Mouse (Mus musculus) midbrain, embryonic 10.5 days (tissue): ENCODE results near the gene Wfdc5. TPM values are rescaled to one million over a fixed set of nuclear protein-coding genes. Genes with fewer than 3 reads are reported as not detected.

Experiments used
- DNase-seq: peaks from one replicate; pipeline ENCODE4 v3.0.0-alpha.2; 2017; ENCODE audit warnings: low spot score
- H3K27ac ChIP-seq: fragments of 300-500 bp; sonication (generic); replicated peaks from 2 replicates; pipeline ENCODE4 v1.5.1; 2016; ENCODE audit warnings: mild to moderate bottlenecking
- H3K27me3 ChIP-seq: fragments of 300-500 bp; sonication (generic); 2 replicates; pipeline ENCODE4 v1.6.1; 2016; ENCODE audit warnings: low read depth, mild to moderate bottlenecking; ENCODE audit not compliant: poor library complexity, severe bottlenecking
- H3K36me3 ChIP-seq: fragments of 300-500 bp; sonication (generic); 2 replicates; pipeline ENCODE4 v1.6.1; 2016; ENCODE audit warnings: mild to moderate bottlenecking, moderate library complexity
- H3K4me1 ChIP-seq: fragments of 300-500 bp; sonication (generic); 2 replicates; pipeline ENCODE4 v1.6.1; 2016
- H3K4me3 ChIP-seq: fragments of 300-500 bp; sonication (generic); 2 replicates; pipeline ENCODE4 v1.5.1; 2016; ENCODE audit warnings: mild to moderate bottlenecking, moderate library complexity
- H3K9me3 ChIP-seq: fragments of 300-500 bp; sonication (generic); replicated peaks from 2 replicates; pipeline ENCODE4 v1.6.1; 2016; ENCODE audit warnings: mild to moderate bottlenecking
- WGBS: fragments of 180-500 bp; shearing (Covaris S2); methylation state at CpG from one replicate; pipeline ENCODE4 v1.1.7; 2016; 5-methylcytosine and 5-hydroxymethylcytosine counted together
- polyA plus RNA-seq: library from polyadenylated mRNA; unstranded; fragments of >200 nt; fragmentation: Nextera tagmentation; extraction: Ambion mirVana; gene quantifications from 2 replicates; pipeline ENCODE4 v1.2.1, GENCODE M21; 2016

The Wfdc5 gene
- polyA plus RNA-seq, 1 experiment from 2014 or later = not detected

GRCm38 (mm10) chr2:164137754-164138153 is 44.8 kb downstream of the Wfdc5 start:
- DNase-seq = no peak
- H3K4me3 ChIP-seq = no peak overlapping the region
- 78% methylated on average over 6 of the region's 6 CpGs for WGBS
- H3K9me3 ChIP-seq = no peaks in the 10 kb centered on the region
- H3K27ac ChIP-seq = no peak overlapping the region
- H3K27me3 ChIP-seq = no peaks in the 10 kb centered on the region
- peaks cover 15% of the 10 kb centered on the region for H3K36me3 ChIP-seq
- H3K4me1 ChIP-seq = 0 out of 2 replicates have a peak, but pooled peaks cover 9% of the 10 kb centered on the region

GRCm38 (mm10) chr2:164136393-164136792 is 46.1 kb downstream of the Wfdc5 start:
- Histone ChIP-seq H3K27me3 (no peaks in the 10 kb centered on the region), H3K27ac (no peak overlapping the region), H3K9me3 (no peaks in the 10 kb centered on the region), H3K4me1 (0 out of 2 replicates have a peak, but pooled peaks cover 9% of the 10 kb centered on the region), H3K4me3 (no peak overlapping the region), H3K36me3 (peaks cover 22% of the 10 kb centered on the region)
- DNase-seq = no peak
- 59% methylated on average over 2 of the region's 2 CpGs for WGBS

GRCm38 (mm10) chr2:164135367-164135766 is 47.2 kb downstream of the Wfdc5 start:
- Histone ChIP-seq H3K4me1 (0 out of 2 replicates have a peak, but pooled peaks cover 9% of the 10 kb centered on the region), H3K9me3 (no peaks in the 10 kb centered on the region), H3K27me3 (no peaks in the 10 kb centered on the region), H3K36me3 (peaks cover 29% of the 10 kb centered on the region), H3K4me3 (no peak overlapping the region), H3K27ac (no peak overlapping the region)
- DNase-seq = no peak
- WGBS = 96% methylated on average over 1 of the region's 1 CpGs

GRCm38 (mm10) chr2:164134563-164134962 is 48.0 kb downstream of the Wfdc5 start:
- Histone ChIP-seq H3K4me1 (0 out of 2 replicates have a peak, but pooled peaks cover 9% of the 10 kb centered on the region), H3K27me3 (no peaks in the 10 kb centered on the region), H3K4me3 (no peak overlapping the region), H3K9me3 (no peaks in the 10 kb centered on the region), H3K27ac (no peak overlapping the region), H3K36me3 (peaks cover 22% of the 10 kb centered on the region)
- 73% methylated on average over 6 of the region's 6 CpGs for WGBS
- DNase-seq = no peak

GRCm38 (mm10) chr2:164131586-164131985 is 51.0 kb downstream of the Wfdc5 start:
- Histone ChIP-seq H3K27me3 (no peaks in the 10 kb centered on the region), H3K27ac (no peak overlapping the region), H3K4me3 (no peak overlapping the region), H3K4me1 (0 out of 2 replicates have a peak, but pooled peaks cover 9% of the 10 kb centered on the region), H3K36me3 (peaks cover 28% of the 10 kb centered on the region), H3K9me3 (no peaks in the 10 kb centered on the region)
- WGBS = 85% methylated on average over 1 of the region's 1 CpGs
- no peak for DNase-seq

GRCm38 (mm10) chr2:164128576-164129411 is 53.7 kb downstream of the Wfdc5 start:
- WGBS = 95% methylated on average over 12 of the region's 12 CpGs
- no peak overlapping the region for H3K27ac ChIP-seq
- DNase-seq = no peak
- H3K4me1 ChIP-seq = 0 out of 2 replicates have a peak, but pooled peaks cover 3% of the 10 kb centered on the region
- H3K36me3 ChIP-seq = peaks cover 37% of the 10 kb centered on the region
- H3K27me3 ChIP-seq = no peaks in the 10 kb centered on the region
- no peak overlapping the region for H3K4me3 ChIP-seq
- no peaks in the 10 kb centered on the region for H3K9me3 ChIP-seq

GRCm38 (mm10) chr2:164127297-164127696 is 55.2 kb downstream of the Wfdc5 start:
- Histone ChIP-seq H3K27ac (no peak overlapping the region), H3K27me3 (no peaks in the 10 kb centered on the region), H3K36me3 (peaks cover 43% of the 10 kb centered on the region), H3K9me3 (no peaks in the 10 kb centered on the region), H3K4me3 (no peak overlapping the region), H3K4me1 (no peaks in the 10 kb centered on the region)
- no peak for DNase-seq
- 94% methylated on average over 2 of the region's 2 CpGs for WGBS

GRCm38 (mm10) chr2:164126533-164126955 is 56.0 kb downstream of the Wfdc5 start:
- WGBS = 88% methylated on average over 13 of the region's 13 CpGs
- no peak overlapping the region for H3K27ac ChIP-seq
- peaks cover 45% of the 10 kb centered on the region for H3K36me3 ChIP-seq
- DNase-seq = no peak
- H3K9me3 ChIP-seq = no peaks in the 10 kb centered on the region
- no peak overlapping the region for H3K4me3 ChIP-seq
- no peaks in the 10 kb centered on the region for H3K4me1 ChIP-seq
- no peaks in the 10 kb centered on the region for H3K27me3 ChIP-seq

Other genes with a start within 250 kb of the Wfdc5 start
- gene Ywhab, start 187.8 kb downstream of the Wfdc5 start, polyA plus RNA-seq = 322 and 331 TPM in 2 replicates
- 0.87 and 1.4 TPM in 2 replicates for gene Pabpc1l, start 157.3 kb downstream of the Wfdc5 start, polyA plus RNA-seq
- 33.9 and 34.7 TPM in 2 replicates for gene Stk4, start 112.4 kb downstream of the Wfdc5 start, polyA plus RNA-seq
- 58.7 and 60.0 TPM in 2 replicates for gene Tomm34, start 111.6 kb downstream of the Wfdc5 start, polyA plus RNA-seq
- 0.06 TPM in 1 of 2 replicates, not detected in the other for gene Kcns1, start 11.6 kb downstream of the Wfdc5 start, polyA plus RNA-seq
- not detected in 2 replicates for gene Wfdc12, start 7.9 kb upstream of the Wfdc5 start, polyA plus RNA-seq
- gene Wfdc15a, start 17.4 kb upstream of the Wfdc5 start, polyA plus RNA-seq = not detected in 2 replicates
- not detected in 2 replicates for gene Wfdc15b, start 38.9 kb upstream of the Wfdc5 start, polyA plus RNA-seq
- gene Svs2, start 55.7 kb upstream of the Wfdc5 start, polyA plus RNA-seq = not detected in 2 replicates
- gene Svs3b, start 73.9 kb upstream of the Wfdc5 start, polyA plus RNA-seq = not detected in 2 replicates
- not detected in 2 replicates for gene Svs4, start 95.7 kb upstream of the Wfdc5 start, polyA plus RNA-seq
- gene Svs3a, start 106.5 kb upstream of the Wfdc5 start, polyA plus RNA-seq = not detected in 2 replicates
- not detected in 2 replicates for gene Svs6, start 134.0 kb upstream of the Wfdc5 start, polyA plus RNA-seq
- not detected in 2 replicates for gene Svs5, start 150.0 kb upstream of the Wfdc5 start, polyA plus RNA-seq
- 0.31 TPM in 1 of 2 replicates, not detected in the other for gene Slpi, start 206.4 kb upstream of the Wfdc5 start, polyA plus RNA-seq
- not detected in 2 replicates for gene Rbpjl, start 220.4 kb upstream of the Wfdc5 start, polyA plus RNA-seq
- gene Matn4, start 222.4 kb upstream of the Wfdc5 start, polyA plus RNA-seq = 0.21 TPM in 1 of 2 replicates, not detected in the other